Mouse (Mus musculus): ENCODE results near the gene Cnp. TPM values are rescaled to one million over a fixed set of nuclear protein-coding genes. Genes with fewer than 3 reads are reported as not detected.

Cnp gene
- total RNA-seq, 2 experiments from 2014 or later = 3.8 to 5.0 TPM

- DNase-seq (ENCODE audit: low spot score) = no peak
These were observed 44.2 kb downstream of the Cnp start, which contains the start of gene Nkiras2 for GRCm38 (mm10) chr11:100618761-100619484. Gene Nkiras2, plus strand, starts transcription at chr11:100619244.

GRCm38 (mm10) chr11:100619485-100619975 is 44.8 kb downstream of the Cnp start:
- DNase-seq (ENCODE audit: low spot score) = peak; percentile 94

DNA sequence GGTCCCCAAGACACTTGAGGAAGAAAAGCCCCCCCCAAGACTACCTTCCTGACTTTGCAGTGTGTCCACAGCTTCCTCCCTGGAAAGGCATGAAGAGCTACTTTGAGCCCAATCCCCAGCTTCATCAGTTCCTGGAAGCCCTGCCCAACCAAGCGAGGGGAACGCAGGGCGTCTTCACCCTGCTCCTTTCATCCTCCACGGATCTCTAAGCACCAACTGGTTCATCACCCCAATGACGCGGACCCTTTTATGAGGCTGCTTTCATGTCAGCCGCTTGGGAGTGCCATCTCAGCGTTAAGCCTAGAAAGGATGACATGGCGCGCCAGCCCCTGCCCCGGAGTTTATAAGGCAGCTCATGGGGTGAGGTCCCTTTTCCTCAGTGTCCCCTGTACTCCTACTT is 45.3 kb downstream of the Cnp start, which contains the start of gene Dnajc7:
Dnajc7 (minus strand) TSS at position 187 of the 400 bp plus-strand sequence.
- DNase-seq (ENCODE audit: low spot score) = no peak

DNA sequence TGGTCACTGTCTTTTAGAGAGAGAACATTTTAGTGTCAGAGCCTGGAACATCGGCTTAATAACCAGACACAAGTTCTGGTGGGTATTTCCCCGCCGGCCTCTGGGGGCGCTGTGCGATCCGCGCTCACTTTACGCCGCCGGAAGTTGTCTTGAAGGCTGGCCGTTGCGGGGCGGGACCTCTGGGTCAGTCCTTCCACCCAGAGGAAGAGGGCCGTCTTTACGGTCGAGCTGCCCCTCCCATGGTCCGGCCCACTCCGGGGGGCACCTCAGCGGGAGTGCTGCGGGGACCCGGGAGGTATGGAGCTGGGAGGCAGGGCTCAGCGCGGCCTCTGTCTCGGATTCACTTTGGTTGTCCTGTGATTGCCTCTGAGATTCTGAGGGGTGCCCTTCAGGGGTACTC is 48.0 kb downstream of the Cnp start:
- DNase-seq (ENCODE audit: low spot score) = peak; percentile 96

DNA sequence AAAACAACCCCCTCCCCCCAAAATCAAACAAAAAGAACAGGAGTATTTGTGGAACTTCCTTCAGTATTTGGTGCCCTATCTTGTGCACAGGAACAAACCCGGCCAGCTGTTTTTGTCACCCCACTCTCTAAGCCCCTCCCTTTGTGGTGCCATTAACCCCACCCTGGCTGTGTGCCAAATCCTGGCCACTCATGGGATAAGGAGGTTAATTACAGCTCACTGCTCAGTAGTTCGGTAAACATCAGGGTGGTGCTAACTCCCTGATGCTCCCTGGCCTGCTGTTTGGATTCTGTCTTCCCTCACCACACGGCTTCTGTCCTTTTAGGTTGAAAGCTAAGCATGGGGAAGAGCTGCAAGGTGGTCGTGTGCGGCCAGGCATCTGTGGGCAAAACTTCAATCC is 49.2 kb downstream of the Cnp start:
- no peak for DNase-seq (ENCODE audit: low spot score)

- no peak for DNase-seq (ENCODE audit: low spot score)
These were observed 51.3 kb downstream of the Cnp start for GRCm38 (mm10) chr11:100625754-100626700.

DNA sequence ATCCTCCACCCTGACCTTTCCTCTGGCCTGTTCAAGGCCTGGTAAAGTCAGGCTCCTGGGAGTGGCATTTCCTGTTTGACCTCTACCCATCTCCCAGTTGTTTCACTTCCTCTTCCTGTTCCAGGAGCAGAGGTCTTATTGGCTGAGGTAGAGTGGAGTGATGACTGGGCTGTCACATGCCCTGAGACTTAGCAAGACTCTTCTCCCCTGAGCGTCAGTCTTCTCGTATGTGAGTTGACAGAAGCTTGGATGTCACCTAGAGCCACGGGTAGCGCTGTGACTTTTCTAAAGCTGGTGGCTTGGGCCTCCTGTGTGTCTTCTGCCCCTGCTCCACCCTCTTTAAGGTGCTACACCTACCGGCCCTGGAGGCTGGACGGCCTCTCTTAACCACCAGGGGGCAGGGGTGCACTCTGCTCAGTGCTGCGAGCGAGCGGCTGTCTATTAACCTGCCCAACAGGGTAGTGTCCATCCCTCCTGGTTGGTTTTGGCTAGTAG is 52.0 kb downstream of the Cnp start:
- DNase-seq (ENCODE audit: low spot score) = peak; percentile 59

- no peak for DNase-seq (ENCODE audit: low spot score)
These were observed 53.4 kb downstream of the Cnp start for GRCm38 (mm10) chr11:100628056-100628455.

- no peak for DNase-seq (ENCODE audit: low spot score)
These were observed 54.2 kb downstream of the Cnp start for GRCm38 (mm10) chr11:100628862-100629352.

- DNase-seq (ENCODE audit: low spot score) = no peak
These were observed 59.8 kb downstream of the Cnp start for GRCm38 (mm10) chr11:100634530-100634929.

- no peak for DNase-seq (ENCODE audit: low spot score)
These were observed 65.6 kb downstream of the Cnp start for GRCm38 (mm10) chr11:100640159-100640906.

Other genes with a start within 250 kb of the Cnp start
- gene Gast, start 240.5 kb upstream of the Cnp start, total RNA-seq (2021) = not detected
- gene Hap1, start 218.8 kb upstream of the Cnp start, total RNA-seq (2021) = under 1 TPM; 0.26 to 0.53 TPM
- gene Jup, start 177.1 kb upstream of the Cnp start, total RNA-seq (2021) = 10 to 100 TPM; 73.4 to 81.3 TPM
- 1 to 10 TPM; 1.6 to 3.2 TPM for gene P3h4, start 160.1 kb upstream of the Cnp start, total RNA-seq (2021)
- 1 to 10 TPM; 1.9 to 2.6 TPM for gene Fkbp10, start 159.2 kb upstream of the Cnp start, total RNA-seq (2021)
- 1 to 10 TPM; 7.7 to 8.3 TPM for gene Nt5c3b, start 133.1 kb upstream of the Cnp start, total RNA-seq (2021)
- under 1 TPM; 0.25 to 0.28 TPM for gene Klhl10, start 133.0 kb upstream of the Cnp start, total RNA-seq (2021)
- 1 to 10 TPM; 2.7 to 4.2 TPM for gene Klhl11, start 102.2 kb upstream of the Cnp start, total RNA-seq (2021)
- gene Acly, start 46.9 kb upstream of the Cnp start, total RNA-seq (2021) = 10 to 100 TPM in 1 of 2 experiments, 1 to 10 TPM in 1; 9.5 to 12.2 TPM
- under 1 TPM; 0.33 to 0.48 TPM for gene Ttc25, start 29.3 kb upstream of the Cnp start, total RNA-seq (2021)
- gene Nkiras2, start 44.3 kb downstream of the Cnp start, total RNA-seq (2021) = 10 to 100 TPM; 16.6 to 17.4 TPM
- gene Dnajc7, start 45.3 kb downstream of the Cnp start, total RNA-seq (2021) = 100 to 1,000 TPM in 1 of 2 experiments, 10 to 100 TPM in 1; 81.1 to 111 TPM
- under 1 TPM; 0.28 to 0.41 TPM for gene Zfp385c, start 117.6 kb downstream of the Cnp start, total RNA-seq (2021)
- under 1 TPM; 0.16 to 0.21 TPM for gene Dhx58, start 129.4 kb downstream of the Cnp start, total RNA-seq (2021)
- gene Kat2a, start 137.6 kb downstream of the Cnp start, total RNA-seq (2021) = 10 to 100 TPM; 10.1 to 11.1 TPM
- not detected for gene Hspb9, start 138.9 kb downstream of the Cnp start, total RNA-seq (2021)
- 10 to 100 TPM; 40.3 to 42.7 TPM for gene Rab5c, start 163.3 kb downstream of the Cnp start, total RNA-seq (2021)
- not detected for gene Kcnh4, start 185.0 kb downstream of the Cnp start, total RNA-seq (2021)
- not detected for gene Hcrt, start 188.0 kb downstream of the Cnp start, total RNA-seq (2021)
- gene Ghdc, start 196.1 kb downstream of the Cnp start, total RNA-seq (2021) = 1 to 10 TPM; 5.2 to 5.7 TPM